Mouse (Mus musculus) adrenal gland, adult 8-10 months (tissue): Measurements from ENCODE around the gene Fkbp1a. TPM values are rescaled to one million over a fixed set of nuclear protein-coding genes. Genes with fewer than 3 reads are reported as not detected.

ENCODE experiments used
- DNase-seq: peaks from one replicate; pipeline ENCODE4 v3.0.0; 2022
- total RNA-seq, 4 experiments: library from RNA; stranded (reverse); gene quantifications; 2 replicates each; pipeline ENCODE4 v1.2.4; 2022

The Fkbp1a gene
- 100 to 1,000 TPM; 231 to 315 (median 255) TPM for total RNA-seq

DNA sequence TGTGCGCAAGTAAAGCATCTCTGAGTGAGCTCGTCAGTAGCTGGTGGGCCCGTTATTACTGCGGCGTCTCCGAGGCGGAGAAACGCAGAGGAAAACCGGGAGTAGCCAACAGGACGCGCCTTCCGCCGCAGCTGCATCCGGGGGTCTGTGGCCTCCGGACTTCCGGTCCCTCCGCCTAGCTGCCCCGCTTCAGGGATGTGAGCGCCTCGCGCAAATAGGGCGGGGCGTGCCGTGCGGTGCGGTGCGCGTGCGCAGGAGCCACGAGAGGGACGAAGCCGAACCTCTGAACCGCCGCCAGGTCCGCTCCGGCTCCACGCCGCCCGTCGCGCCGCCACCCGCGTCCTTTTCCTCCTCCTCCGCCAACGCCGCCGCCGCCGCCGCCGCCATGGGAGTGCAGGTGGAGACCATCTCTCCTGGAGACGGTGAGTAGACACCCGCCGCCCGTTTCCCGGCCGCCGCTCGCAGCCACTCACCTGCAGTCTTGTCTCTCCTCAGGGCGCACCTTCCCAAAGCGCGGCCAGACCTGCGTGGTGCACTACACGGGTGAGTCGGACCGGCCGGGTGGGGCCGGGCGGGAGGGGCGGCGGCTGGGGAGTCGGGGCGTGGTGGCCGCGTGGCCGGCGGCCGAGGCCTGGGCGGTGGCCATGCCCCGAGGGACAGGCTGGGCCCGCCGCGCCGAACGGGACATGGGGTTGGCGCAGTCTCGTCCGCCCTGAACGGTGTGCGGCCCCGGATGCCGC is at the start of gene Fkbp1a:
Gene Fkbp1a, plus strand, starts transcription at position 161 of the 740 bp plus-strand sequence.
- DNase-seq: peak; percentile 96

DNA sequence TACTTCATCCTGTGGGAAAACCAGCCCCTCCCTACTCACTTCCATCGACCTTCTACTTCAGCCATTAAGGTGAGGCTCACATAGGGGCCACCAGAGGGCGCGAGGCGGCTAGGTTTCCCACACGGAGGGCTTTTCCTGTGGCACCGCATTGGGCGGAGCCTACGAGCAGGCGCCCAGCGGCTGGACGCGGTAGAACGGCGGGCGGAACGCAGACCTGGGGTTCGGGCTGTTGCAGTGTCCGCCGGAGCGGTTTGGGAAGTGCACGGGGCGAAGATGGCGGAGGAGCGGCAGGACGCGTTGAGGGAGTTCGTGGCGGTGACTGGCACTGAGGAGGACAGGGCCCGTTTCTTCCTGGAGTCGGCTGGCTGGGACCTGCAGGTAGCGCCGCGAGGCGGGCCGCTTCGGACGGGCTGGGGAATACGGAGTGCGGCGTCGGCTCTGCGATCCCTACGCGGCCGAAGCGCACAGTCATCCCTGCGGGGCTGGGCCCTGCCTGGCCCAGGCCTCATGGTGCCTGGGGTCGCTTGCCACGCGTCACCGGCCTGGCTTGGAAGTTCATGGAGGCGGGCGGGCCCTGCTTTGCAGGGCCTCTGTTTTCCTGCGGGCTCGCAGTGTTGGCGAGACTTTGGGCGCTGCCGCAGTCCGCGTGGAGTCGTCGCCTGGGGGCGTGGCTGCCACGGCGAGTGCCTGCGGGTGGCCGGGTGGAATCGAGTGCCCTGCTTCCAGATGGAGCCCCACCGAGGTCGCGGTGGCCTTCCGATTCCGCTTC is 48.1 kb upstream of the Fkbp1a start, which contains the start of gene Nsfl1c:
Gene Nsfl1c, plus strand, starts transcription at position 148 of the 769 bp plus-strand sequence.
- DNase-seq: peak; percentile 89

DNA sequence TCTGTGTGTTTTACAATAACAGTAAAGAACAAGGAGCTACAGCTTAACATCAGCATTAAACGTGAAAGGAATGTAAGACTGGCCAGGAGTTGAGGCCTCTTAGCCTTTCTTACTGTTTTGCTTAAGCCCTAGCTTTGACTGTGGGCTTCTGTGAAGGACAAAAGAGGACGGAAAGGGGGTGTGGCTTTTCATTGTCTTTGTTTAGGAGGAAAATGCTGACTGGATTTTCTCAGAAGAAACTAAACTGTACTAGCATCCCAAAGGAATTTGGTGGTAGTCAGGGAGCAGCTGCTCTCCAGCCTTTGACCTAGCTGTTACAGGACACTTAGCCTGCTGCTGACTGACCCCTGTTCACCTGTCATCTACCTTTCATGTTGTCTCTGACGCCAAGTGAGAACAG is 43.9 kb upstream of the Fkbp1a start:
- DNase-seq: no peak

DNA sequence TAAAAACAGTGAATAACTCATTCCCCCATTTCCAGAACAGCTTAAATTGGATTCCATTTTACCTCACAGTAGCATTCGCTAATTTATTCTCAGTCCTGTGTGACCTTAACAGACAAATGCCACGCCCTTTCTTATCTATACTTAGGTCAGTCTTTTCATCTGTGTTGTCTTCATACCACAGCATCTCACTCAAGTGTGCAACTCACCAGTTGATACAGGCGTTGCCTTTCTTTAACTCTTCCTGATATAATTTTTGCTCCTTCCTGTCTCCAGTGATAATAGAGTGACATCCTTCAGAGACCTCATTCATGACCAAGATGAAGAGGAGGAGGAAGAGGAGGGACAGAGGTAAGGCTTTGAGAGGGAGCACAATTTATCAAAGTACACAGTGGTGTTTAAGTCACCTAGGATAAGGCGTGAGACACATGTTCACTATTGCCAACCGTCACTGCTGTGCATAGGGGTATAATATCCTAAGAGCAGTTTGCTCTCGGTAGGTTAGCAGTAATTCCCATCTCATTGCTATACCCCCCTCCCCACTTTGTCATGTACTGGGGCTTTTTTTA is 41.8 kb upstream of the Fkbp1a start:
- no peak for DNase-seq

DNA sequence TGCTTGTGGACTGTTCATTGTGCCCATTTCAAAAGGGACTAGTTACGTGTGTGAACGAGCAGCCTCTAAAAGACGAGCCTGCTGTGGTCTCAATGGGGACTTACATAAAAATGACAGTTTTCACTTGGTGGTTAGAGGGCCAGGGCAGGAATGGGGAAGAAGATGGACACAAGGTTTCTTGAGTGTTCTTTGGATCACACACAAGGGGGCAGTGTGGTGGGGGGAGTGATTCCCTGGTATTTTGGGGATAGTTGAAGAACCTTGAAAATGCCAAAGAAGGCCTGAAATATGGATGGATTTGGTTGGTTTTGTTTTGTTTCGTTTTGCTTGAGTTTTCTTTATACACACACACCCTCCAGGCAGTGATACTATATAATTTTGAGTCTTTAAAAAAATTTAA is 38.1 kb upstream of the Fkbp1a start:
- no peak for DNase-seq

DNA sequence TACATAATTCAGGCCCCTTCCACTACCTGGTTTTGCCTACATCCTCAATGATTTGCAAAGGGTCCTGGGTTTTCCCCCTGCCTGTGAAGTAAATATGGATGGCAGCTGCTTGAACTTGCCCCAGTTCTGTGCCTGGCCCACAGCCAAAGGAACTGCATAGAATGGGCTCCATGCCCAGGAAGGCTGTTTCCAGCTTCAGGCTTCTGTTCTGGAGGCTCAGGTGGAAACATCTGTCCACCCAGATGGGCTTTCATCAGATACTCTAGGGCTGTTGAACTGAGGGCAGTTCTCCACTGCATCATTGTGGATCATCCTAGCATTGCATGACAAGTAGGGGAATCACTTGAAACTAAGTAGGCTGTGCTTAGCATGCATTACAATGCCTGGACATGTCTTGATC is 30.1 kb upstream of the Fkbp1a start:
- peak; percentile 41 for DNase-seq

DNA sequence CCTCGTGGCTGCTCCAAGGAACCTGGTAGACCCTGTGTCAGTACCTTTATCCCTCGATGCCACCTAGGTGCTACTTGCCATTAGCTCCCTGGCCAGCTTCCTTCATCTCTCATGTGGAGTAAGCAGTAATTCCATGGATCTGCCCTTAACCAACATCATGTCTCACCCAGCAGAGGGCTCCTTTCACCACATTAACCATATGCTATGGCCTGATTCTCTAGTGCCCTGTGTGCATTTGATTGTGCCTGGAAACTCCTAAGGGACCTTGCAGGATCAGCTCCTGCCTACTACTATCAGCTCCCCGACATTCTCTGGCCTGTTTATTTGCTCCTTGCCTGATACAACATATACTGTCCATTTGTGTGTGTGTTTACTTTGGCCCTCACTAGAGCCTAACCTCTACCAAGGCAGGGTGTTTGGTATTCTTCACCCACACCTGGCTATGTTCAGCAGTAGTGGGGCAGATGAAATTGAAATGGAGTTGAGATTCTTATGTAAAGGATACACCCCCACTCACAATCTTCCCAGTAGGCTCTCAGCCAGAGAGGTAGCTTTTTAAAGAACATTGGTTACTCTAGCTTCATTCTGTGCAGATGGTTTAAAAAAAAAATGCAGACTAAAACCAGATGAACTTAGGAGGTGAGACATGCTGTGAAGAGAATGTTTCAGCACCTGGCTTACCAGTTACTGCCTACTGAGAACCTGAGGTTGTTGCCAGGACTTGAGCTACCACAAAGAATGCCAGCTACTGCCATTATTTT is 28.6 kb upstream of the Fkbp1a start:
- DNase-seq: no peak

DNA sequence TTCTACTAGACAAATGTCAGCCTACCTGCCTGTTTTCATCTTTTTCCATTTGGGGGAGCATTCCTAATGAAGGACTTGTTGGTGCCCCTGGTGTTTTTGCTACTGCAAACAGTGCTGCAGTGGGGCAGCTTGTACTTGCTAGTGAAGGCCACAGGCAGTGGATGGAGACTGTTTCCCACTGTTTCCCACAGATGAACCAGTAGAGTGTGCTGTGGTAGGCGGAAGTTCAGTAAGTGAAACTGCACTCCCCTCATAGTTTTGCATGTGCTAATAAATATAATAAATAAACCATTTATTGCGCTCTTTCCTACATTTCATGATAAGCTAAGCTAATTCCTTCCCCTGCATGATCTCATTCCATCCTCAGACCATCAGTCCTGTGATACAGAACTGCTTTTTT is 23.3 kb upstream of the Fkbp1a start:
- no peak for DNase-seq

DNA sequence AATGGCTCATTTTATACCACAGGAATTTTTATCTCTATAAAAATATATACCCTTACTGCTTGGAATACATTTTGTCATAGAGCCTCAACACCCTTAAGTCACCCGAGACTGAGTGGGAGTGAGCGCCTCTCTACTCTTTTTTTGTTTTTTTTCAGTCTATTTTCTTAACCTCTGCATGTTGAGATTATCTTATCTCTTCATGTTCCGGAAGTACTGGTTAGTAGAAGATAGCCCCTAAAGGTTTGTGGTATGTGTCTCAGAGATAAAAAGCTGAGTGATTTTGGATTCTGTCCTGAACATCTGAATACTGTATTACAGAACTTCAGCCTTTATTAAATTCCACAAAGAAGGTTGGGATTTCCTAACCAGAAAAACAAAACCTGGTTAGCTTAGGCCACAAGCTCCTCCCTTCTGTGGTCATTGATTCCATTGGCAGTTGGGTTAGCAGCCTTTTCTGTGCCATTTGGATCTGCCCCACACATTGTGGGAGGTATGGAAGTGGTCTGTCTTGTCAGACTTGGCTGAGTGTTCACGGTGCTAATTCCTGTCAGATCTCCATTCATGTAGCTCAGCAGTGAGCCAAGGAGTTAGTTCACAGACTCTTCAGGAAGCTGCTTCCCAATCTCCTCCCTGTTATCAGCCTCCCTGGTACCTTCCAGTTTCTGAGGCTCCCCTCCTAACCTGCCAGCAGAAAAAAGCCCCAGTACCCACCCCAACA is 17.8 kb upstream of the Fkbp1a start:
- DNase-seq: no peak

DNA sequence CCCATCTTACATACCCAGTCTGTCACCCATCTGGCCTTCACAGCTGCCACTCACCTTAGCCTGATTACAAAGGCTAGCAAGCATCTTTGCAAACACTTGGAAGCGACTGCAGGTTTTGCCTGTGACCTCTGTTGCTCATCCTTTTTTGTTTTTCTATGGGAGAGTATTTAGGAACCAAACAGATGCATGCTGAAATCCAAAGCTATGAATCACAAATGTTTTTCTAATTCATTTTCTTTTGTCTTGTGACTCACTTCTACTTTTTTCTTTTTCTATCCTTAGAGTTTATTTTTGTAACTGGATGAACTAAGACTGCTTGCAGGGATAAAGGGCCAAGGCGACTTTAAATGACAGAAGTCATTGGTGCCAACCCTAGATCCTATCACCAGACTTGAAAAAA is 16.8 kb upstream of the Fkbp1a start:
- no peak for DNase-seq

DNA sequence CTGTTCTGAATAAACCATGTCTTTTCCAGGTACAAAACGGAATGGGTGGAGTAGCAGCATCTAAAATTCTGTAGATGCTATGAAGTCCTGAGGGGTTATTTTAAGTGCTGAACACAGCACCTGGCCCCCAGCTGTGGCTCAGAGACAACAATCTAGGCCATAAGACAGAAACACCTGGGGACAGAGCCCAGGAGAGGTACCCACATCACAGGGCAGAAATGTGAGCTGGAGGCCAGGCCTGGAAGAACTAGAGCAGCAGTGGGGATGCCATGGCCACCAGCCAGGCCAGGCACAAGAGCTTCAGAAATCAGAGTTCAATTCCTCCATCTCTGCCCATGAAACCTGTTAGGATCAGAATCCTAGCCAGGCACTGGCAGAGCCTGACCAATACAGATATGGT is 14.2 kb upstream of the Fkbp1a start:
- DNase-seq: no peak

DNA sequence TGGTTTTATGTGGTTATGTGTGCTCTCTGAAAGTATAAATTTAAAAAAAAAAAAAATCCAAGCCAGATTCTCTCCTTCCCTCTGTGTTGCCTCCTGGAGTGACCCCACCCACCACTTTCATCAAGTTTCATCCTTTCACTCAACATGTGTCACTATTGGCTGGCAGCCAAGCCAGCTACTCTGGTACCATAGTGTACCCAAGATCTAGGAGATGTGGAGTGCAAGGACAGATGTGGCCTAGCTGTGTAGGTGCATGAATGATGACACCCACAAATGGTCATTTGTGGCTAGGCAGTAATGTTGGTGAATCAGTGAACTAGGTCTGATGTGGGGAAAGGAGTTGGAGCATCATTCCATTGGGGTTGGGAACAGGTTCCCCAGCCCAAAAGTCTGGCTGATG is 13.1 kb upstream of the Fkbp1a start:
- DNase-seq: no peak

DNA sequence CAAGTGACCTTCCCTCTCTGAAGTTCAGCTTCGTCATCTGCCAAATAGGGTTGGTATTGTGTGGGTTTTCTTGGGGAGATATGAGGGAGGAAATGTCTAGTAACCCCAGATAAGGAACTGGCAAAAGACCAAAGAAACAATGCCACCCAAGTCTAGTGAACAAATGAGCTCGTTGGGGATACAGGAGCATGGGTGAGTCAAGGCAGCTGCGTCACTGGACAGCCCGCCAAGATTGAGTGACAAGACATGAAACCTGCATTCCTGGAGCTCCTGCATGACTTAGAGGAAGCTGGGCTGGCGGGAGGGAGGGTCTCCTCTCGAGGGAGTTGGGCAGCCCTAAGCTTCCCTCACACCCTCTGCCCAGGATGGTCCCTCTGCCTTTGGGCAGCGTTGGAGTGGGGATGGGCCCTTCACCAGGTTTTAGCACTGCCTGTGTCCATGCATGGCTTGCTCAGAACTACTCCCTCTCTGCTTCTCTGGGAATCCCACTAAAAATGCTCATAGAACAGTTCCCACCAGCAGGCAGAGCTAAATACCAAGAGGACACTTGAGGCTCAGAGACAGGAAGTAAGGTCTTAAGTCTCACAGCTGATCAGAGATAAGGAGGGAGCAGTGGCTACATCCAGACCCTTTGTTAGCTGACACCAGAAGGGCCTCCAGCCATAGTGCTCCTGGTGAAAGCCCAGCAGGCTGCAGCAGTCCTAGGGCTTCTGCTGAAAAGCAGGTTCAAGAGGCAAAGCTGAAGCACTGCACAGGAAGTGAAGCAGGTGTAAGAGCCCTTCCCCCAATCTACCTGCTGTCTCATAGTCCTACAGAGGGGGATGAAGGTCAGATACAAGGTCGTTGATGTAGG is 11.7 kb upstream of the Fkbp1a start:
- no peak for DNase-seq

DNA sequence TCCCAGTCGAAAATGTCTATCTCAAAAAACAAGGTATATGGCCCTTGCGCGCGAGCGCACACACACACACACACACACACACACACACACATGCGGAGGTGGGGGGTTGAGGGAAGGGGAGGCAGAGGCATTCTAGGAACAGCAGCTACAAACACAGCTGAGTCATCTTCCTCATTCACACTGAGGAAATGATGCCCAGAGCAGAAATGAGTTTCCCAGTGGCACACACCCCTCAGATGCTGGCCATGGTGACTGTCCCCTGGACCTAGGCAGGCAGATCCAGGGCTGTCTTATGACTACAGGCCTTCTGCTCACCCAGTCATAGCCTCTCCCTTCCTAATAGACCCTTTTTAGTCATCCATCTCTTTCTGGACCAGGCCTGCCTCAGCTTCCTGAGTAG is 8.7 kb upstream of the Fkbp1a start:
- no peak for DNase-seq

DNA sequence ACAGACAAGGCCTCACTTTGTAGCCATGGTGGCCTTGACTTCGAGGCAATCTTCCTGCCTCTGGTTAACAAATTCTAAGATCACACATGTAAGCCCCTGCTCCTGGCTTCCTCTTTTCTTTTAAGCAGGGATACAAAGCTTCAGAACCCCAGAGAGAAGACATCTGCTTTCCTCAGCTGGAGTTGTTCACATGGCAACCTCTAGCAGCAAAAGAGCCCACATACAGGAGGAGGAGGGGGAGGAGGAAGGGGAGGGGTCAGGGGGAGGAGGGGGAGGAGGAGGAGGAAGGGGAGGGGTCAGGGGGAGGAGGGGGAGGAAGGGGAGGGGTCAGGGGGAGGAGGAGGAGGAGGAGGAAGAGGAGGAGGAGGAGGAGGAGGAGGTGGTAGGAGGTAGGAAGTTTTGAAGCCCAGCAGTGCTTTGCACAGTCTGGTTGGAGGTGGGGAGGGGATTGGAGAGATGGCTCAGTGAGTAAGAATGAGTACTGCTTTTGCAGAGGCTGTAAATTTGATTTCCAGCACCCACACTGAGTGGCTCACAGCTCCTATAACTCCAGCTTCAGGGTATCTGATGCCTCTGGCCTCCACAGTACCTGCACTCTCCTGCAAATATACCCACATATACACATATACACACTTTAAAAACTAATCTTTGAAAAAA is 6.2 kb upstream of the Fkbp1a start:
- DNase-seq: no peak

DNA sequence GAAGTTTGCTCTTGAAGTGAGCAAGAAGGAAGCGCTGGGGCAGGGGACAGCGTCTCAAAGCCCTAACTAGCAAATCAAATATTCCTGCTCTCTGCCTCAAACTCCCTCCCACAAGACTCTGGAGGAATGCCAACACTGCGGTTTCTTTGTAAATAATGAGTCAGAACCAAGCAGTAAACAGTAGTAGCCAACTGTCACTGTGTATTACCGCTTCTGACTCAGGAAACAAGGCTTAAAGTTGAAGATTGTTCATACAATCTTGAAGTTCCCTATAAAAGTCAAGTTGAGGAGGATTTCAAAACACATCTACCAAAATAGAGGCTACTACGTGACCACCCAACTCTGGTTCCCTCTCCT is 5.7 kb upstream of the Fkbp1a start:
- DNase-seq: peak; percentile 29

DNA sequence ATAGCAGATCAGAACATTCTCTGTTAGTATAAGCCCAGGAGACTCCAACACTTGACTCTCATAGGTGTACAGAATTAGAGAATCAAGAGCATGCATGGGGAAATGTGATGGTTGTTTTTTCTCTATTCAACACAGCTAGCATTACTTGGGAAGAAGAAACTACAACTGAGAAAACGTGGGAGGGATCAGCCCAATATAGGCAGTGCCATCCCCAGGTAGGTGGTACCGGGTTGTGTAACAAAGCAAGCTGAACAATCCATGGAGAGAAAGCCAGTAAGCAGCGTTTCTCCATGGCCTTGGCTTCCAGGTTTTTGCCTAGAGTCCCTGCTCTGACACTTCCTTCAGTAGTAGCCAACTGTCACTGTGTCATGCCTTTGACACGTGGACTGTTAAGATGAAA is 3.6 kb upstream of the Fkbp1a start:
- no peak for DNase-seq

DNA sequence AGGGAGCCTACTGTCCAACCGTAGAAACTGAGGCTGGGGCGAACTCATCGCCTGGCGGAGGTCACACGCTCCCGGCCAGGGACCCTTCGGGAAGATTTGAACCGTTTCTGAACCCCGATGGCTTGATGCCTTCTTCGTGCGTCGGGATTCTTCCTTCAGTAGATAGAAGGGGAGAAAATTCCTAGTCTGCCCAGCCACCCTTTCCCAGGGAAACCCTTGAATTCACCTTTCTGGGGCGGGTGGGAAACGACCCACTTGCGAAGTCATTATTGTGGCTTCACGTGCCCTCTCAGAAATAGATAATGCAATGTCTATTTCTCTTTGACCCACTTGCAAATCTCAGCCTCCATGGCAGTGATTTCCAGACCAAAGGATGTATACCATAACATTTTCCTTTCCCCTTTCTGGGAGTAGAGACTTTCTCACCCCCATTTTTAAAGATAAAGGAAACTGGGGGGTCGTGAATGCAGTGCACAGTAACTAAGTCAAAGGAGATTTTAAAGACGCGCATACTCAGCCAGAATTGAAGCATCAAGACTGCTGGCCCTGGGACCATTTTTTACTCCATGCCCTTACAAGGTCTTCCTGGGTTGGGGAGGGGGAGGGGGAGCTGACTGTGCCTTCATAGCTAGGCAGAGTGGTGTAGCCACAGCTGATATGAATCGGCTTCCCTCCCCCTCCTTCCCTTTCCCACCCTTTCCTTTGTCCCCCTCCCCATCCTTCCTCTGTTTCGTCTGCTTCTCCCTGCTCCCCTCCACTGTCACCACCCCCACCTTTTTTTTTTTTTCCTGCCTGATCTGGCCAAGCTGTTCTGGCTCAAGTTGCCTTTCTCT is 996 bp downstream of the Fkbp1a start:
- DNase-seq: no peak

DNA sequence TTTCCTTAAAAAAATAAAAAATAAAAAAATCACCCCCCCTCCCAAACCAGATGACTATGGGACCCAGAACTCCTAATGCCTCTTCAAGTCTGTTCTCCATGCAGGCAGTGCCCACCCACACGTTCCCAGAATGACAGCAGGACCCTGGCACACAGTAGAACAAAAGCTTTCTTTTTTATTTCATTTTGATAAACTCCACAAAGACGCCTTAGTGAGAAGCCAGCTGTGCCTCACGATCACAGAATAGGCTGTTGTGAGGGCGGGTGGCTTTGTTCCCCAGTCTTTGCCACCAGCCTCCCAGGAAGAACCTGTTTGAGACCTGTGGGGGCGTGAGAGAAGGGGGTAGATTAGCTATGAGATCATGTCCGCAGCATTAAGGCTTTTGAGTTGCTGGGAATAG is 2.4 kb downstream of the Fkbp1a start:
- DNase-seq: no peak

DNA sequence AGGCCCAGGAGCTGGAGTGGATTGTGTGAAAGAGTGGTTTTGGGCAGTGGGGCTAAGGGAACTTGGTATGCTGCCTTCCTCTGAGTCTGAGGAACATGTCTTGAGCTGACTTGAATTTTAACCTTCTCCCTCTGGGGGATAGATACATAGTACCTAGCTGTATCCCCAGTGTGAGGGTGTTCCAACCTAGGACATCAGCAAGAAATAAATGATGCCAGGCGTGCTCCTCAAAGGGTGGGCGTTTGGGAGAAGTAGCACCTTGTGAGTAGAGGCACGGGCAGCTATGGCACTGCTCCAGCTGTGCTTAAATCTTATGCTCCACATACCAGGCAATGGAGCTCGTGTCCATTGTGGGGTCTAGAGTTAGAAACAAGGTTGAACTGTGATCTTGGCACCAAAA is 4.3 kb downstream of the Fkbp1a start:
- DNase-seq: no peak
